Mouse (Mus musculus) brain, embryonic 14.5 days (tissue): ENCODE measurements around the gene Clptm1.
"Not testable (repeated sequence)": the region's sequence is repeated elsewhere in the genome, so short reads cannot be mapped to it uniquely, and the experiment has no call there.

Source experiments
- CTCF ChIP-seq: fragments of 200-500 bp; IDR thresholded peaks from 2 replicates; pipeline ENCODE4 v1.5.1; 2012; ENCODE audit warnings: inconsistent platforms, mild to moderate bottlenecking, moderate library complexity, borderline replicate concordance; ENCODE audit not compliant: insufficient read depth, insufficient read length; ENCODE audit errors: extremely low read depth
- POLR2A ChIP-seq: fragments of 200-500 bp; IDR thresholded peaks from 2 replicates; pipeline ENCODE4 v1.6.1; 2012; ENCODE audit warnings: mild to moderate bottlenecking, inconsistent platforms, borderline replicate concordance; ENCODE audit not compliant: poor library complexity, insufficient read depth, insufficient read length, severe bottlenecking; ENCODE audit errors: extremely low read depth

- TF ChIP-seq CTCF, POLR2A: not testable (repeated sequence)
Observed at GRCm38 (mm10) chr7:19604606-19605214, 60.1 kb downstream of the Clptm1 start.
